Mouse (Mus musculus): ENCODE measurements around the gene 1700080O16Rik.

The 1700080O16Rik gene

GRCm38 (mm10) chrX:51972672-51973071 lies at the start of gene 1700080O16Rik:
Gene 1700080O16Rik (minus strand): TSS chrX:51972772.
- in situ Hi-C loops (cut with MboI; ENCODE audit: low sequenced_read_pairs), result no loop called here

- in situ Hi-C loops (cut with MboI; ENCODE audit: low sequenced_read_pairs), result no loop called here
Observed at GRCm38 (mm10) chrX:52017660-52018059, 45.1 kb upstream of the 1700080O16Rik start.

- in situ Hi-C loops (cut with MboI; ENCODE audit: low sequenced_read_pairs), result no loop called here
Observed at GRCm38 (mm10) chrX:52000072-52000471, 27.5 kb upstream of the 1700080O16Rik start.

GRCm38 (mm10) chrX:51999426-51999825 lies 26.9 kb upstream of the 1700080O16Rik start:
- in situ Hi-C loops (cut with MboI; ENCODE audit: low sequenced_read_pairs), result no loop called here

GRCm38 (mm10) chrX:51976361-51976760 lies 3.8 kb upstream of the 1700080O16Rik start:
- in situ Hi-C loops (cut with MboI; ENCODE audit: low sequenced_read_pairs), result no loop called here

- in situ Hi-C loops (cut with MboI; ENCODE audit: low sequenced_read_pairs), result no loop called here
Observed at GRCm38 (mm10) chrX:51974618-51975017, 2.0 kb upstream of the 1700080O16Rik start.

- in situ Hi-C loops (cut with MboI; ENCODE audit: low sequenced_read_pairs), result no loop called here
Observed at GRCm38 (mm10) chrX:51948071-51948470, 24.5 kb downstream of the 1700080O16Rik start.

GRCm38 (mm10) chrX:51938076-51938475 lies 34.5 kb downstream of the 1700080O16Rik start:
- in situ Hi-C loops (cut with MboI; ENCODE audit: low sequenced_read_pairs), result no loop called here

- in situ Hi-C loops (cut with MboI; ENCODE audit: low sequenced_read_pairs), result no loop called here
Observed at GRCm38 (mm10) chrX:51919091-51919490, 53.5 kb downstream of the 1700080O16Rik start.
